Mouse (Mus musculus) erythroblast, embryonic 14.5 days (primary cell): ENCODE results near the gene Cep72. TPM values are rescaled to one million over a fixed set of nuclear protein-coding genes. Genes with fewer than 3 reads are reported as not detected.
"Not testable (repeated sequence)": the region's sequence is repeated elsewhere in the genome, so short reads cannot be mapped to it uniquely, and the experiment has no call there.

Experiments used
- H3K27me3 ChIP-seq: 2 replicates; pipeline ENCODE4 v1.6.1; 2012; ENCODE audit warnings: inconsistent platforms; ENCODE audit not compliant: control insufficient read depth
- H3K36me3 ChIP-seq: 2 replicates; pipeline ENCODE4 v1.6.1; 2012; ENCODE audit warnings: mild to moderate bottlenecking, inconsistent platforms; ENCODE audit not compliant: control insufficient read depth
- H3K4me1 ChIP-seq: 2 replicates; pipeline ENCODE4 v1.6.1; 2012; ENCODE audit warnings: inconsistent platforms; ENCODE audit not compliant: control insufficient read depth
- H3K4me3 ChIP-seq: replicated peaks from 2 replicates; pipeline ENCODE3; 2012; ENCODE audit warnings: moderate library complexity, mild to moderate bottlenecking, inconsistent platforms
- H3K9me3 ChIP-seq: 2 replicates; pipeline ENCODE4 v1.6.1; 2012; ENCODE audit warnings: low read length, inconsistent platforms, mixed read lengths; ENCODE audit not compliant: control insufficient read depth
- GATA1 ChIP-seq: IDR thresholded peaks from 2 replicates; pipeline ENCODE4 v1.6.1; 2012; ENCODE audit warnings: low read length, inconsistent platforms, mixed read lengths
- TAL1 ChIP-seq: IDR thresholded peaks from 3 replicates; pipeline ENCODE4 v1.6.1; 2012; ENCODE audit warnings: low read length, inconsistent platforms, mixed read lengths
- polyA plus RNA-seq: library from polyadenylated mRNA; stranded (reverse); fragments of >175 nt; gene quantifications from 2 replicates; pipeline ENCODE4 v1.2.3, GENCODE M21; 2012

Cep72 gene
- polyA plus RNA-seq, 1 experiment, result 0.34 TPM

DNA sequence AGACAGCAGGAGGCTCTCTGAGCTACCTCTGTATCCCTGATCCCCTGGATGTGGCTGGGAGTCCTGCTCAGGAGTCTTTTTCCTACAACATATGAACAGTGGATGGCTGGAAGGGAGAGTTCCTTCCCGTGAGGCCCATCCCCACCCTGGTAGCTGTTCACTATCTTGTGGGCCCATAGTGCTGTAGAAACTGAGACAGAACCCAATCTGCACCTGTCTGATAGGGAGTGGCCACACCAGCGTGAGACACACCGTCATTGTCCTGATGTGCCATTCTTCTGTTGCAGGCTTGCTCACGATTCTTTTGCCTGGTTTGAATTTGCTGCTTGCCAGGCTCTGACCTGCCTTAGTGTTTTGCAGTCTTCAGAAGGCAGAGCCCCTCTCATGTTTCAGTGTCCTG, 44.7 kb downstream of the Cep72 start:
- peaks cover 16% of the 10 kb centered on the region for H3K4me1 ChIP-seq

DNA sequence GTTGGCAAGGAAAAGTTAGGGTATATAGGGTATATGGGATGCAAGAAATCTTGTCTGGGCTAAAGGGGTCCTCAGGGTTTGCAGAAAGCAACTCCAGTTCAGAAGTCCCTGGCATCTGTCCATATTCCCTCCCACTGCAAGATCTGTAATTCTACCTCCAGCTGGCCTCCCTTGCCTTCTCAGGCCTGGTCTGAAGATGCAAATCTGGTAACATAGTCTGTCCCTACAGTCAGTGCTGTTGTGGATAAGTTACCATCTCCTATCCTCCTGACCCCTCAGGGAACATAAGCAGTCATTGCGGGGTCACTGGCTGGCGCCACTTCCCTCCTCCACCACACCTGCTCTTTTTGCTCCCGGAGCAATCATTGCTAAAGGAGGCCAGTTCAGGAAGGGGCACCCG, 46.2 kb downstream of the Cep72 start:
- TF ChIP-seq TAL1 (no peak), GATA1 (no peak)
- peaks cover 43% of the 10 kb centered on the region for H3K27me3 ChIP-seq
- no peaks in the 10 kb centered on the region for H3K9me3 ChIP-seq
- no peak overlapping the region for H3K4me3 ChIP-seq
- H3K36me3 ChIP-seq, result no peaks in the 10 kb centered on the region
- H3K4me1 ChIP-seq, result peaks cover 16% of the 10 kb centered on the region

More for the DNA sequence above, 44.7 kb downstream of the Cep72 start:
- Histone ChIP-seq H3K9me3 (no peaks in the 10 kb centered on the region), H3K4me3 (no peak overlapping the region), H3K27me3 (peaks cover 28% of the 10 kb centered on the region), H3K36me3 (no peaks in the 10 kb centered on the region)
- no peak for TF ChIP-seq TAL1
- TF ChIP-seq GATA1, result no peak

- Histone ChIP-seq H3K9me3 (no peaks in the 10 kb centered on the region), H3K4me1 (peaks cover 26% of the 10 kb centered on the region), H3K27me3 (peaks cover 84% of the 10 kb centered on the region), H3K4me3 (no peak overlapping the region), H3K36me3 (no peaks in the 10 kb centered on the region)
- no peak for TF ChIP-seq TAL1
- no peak for TF ChIP-seq GATA1
Measured at GRCm38 (mm10) chr13:74010678-74011077, 51.4 kb downstream of the Cep72 start.

- H3K36me3 ChIP-seq, result no peaks in the 10 kb centered on the region
- TF ChIP-seq GATA1, result no peak
- TF ChIP-seq TAL1, result no peak
- peak overlapping the region; percentile 65 for H3K4me3 ChIP-seq
- peaks cover 27% of the 10 kb centered on the region for H3K4me1 ChIP-seq
- peaks cover 83% of the 10 kb centered on the region for H3K27me3 ChIP-seq
- no peaks in the 10 kb centered on the region for H3K9me3 ChIP-seq
Measured at GRCm38 (mm10) chr13:74009791-74010614, 52.1 kb downstream of the Cep72 start.

DNA sequence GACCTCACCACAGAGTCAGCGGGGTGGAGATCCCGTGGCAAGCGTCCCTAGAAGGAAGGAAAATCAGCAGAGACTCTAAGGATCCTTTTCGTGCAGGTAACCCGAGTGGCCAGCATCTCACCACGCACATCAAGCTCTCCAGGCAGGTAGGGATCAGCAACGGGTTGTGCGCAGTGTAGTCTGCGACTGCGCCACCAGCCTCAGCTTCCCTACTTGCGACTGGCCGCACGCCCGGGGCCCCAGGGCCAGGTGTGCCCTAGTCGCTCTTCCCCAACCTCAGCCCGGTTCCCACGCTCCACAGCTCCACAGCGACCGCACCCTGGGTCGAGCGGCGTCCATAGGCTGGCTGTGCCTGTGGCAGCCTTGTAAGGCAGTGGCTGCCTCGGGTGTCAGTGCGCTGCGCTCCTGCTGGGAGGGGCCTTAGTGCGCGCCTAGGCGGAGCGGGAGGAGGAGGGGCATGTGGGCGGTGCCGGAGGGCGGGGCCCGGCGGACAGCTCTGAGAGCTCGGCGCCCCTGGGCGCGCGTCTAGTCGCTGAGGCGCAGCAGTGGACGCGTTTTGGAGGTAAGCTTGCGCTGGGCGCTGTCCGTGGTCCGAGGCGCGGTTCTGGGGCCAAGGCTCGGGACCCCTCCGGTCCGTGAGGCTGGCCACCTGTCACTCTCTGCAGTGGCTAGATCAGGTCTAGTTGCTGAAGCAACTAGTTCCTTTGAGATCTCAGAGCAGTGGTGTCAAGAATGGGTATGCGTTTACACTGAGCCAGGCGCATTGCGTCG, 53.0 kb downstream of the Cep72 start, which contains the start of gene Tppp:
TSS of gene Tppp (plus strand) at position 460 of the 771 bp plus-strand sequence.
- Histone ChIP-seq H3K4me1 (peaks cover 30% of the 10 kb centered on the region), H3K36me3 (no peaks in the 10 kb centered on the region), H3K4me3 (peak within 1 kb of the TSS; percentile 65), H3K27me3 (peaks cover 78% of the 10 kb centered on the region), H3K9me3 (no peaks in the 10 kb centered on the region)
- TF ChIP-seq TAL1 (no peak), GATA1 (no peak)

- H3K36me3 ChIP-seq, H3K4me3 ChIP-seq, H3K9me3 ChIP-seq: not testable (repeated sequence)
- peaks cover 69% of the 10 kb centered on the region for H3K27me3 ChIP-seq
- peaks cover 30% of the 10 kb centered on the region for H3K4me1 ChIP-seq
Measured at GRCm38 (mm10) chr13:74008216-74008615, 53.9 kb downstream of the Cep72 start.

- Histone ChIP-seq H3K27me3 (peaks cover 61% of the 10 kb centered on the region), H3K4me1 (peaks cover 30% of the 10 kb centered on the region)
- not testable (repeated sequence) for H3K36me3 ChIP-seq, H3K9me3 ChIP-seq, H3K4me3 ChIP-seq
Measured at GRCm38 (mm10) chr13:74006881-74007280, 55.2 kb downstream of the Cep72 start.

DNA sequence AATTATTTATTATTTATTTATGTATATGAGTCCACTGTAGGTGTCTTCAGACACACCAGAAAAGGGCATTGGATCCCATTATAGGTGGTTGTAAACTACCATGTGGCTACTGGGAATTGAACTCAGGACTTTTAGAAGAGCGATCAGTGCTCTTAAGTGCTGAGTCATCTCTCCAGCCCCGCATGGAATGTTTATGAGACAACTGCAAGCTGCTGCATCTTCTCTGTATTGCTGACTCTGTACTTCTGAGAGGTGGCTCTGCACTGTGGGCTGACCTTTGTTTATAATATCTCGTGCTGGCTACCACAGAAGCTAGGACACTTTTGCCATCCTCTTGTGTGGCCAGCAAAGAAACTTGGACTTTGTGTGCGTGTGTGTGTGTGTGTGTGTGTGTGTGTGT, 60.6 kb downstream of the Cep72 start:
- peaks cover 5% of the 10 kb centered on the region for H3K4me1 ChIP-seq
- no peaks in the 10 kb centered on the region for H3K36me3 ChIP-seq
- no peak for TF ChIP-seq GATA1
- no peak for TF ChIP-seq TAL1
- H3K27me3 ChIP-seq, result peaks cover 19% of the 10 kb centered on the region
- H3K9me3 ChIP-seq, result no peaks in the 10 kb centered on the region
- H3K4me3 ChIP-seq, result no peak overlapping the region

GRCm38 (mm10) chr13:74000961-74001360, 61.1 kb downstream of the Cep72 start:
- Histone ChIP-seq H3K27me3 (peaks cover 15% of the 10 kb centered on the region), H3K4me1 (peaks cover 5% of the 10 kb centered on the region), H3K36me3 (no peaks in the 10 kb centered on the region), H3K4me3 (no peak overlapping the region), H3K9me3 (no peaks in the 10 kb centered on the region)
- no peak for TF ChIP-seq GATA1
